Mouse (Mus musculus): Measurements from ENCODE around the gene Zic4.

Zic4 gene

DNA sequence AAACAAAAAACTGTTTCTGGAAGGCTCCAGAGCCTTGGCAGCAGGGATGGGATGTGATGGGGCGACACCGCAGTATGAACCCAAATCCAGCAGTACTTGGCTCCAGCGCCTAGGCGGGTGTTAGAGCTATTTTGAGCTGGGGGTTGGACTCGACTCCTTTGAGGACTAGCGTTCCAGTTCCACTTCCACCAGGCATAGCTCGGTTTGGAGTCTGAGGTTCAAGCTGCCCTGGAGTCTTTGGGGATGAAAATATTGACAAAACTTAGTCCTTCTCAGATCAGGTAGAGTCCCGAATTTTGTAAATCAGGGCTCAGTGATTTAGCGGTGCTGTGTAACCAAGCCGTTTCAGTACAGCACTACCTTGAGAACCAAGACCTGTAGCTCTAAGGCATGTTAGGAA is 39.3 kb downstream of the Zic4 start:
- no peak for DNase-seq (ENCODE audit: low spot score in 2 of 2)

DNA sequence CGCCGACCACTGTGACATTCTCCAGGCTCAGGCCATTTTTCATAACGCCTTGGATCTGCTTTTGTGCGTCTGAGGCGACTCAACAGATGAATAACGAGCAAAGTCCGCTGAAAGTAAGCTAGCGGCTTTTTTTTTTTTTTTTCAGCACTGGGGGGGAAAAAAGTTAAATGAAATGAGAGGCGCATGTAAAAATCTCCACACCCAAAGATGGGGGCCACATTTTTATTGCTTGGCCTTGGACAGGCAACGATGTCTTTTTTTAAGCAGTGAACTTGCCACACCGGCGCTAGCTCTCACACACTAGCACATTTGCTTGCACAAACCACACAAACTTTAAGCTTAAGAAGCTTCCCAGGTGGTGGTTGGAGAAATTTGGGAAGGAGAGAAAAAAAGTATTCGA is 42.0 kb downstream of the Zic4 start:
- DNase-seq (ENCODE audit: low spot score in 2 of 2) = no peak

DNA sequence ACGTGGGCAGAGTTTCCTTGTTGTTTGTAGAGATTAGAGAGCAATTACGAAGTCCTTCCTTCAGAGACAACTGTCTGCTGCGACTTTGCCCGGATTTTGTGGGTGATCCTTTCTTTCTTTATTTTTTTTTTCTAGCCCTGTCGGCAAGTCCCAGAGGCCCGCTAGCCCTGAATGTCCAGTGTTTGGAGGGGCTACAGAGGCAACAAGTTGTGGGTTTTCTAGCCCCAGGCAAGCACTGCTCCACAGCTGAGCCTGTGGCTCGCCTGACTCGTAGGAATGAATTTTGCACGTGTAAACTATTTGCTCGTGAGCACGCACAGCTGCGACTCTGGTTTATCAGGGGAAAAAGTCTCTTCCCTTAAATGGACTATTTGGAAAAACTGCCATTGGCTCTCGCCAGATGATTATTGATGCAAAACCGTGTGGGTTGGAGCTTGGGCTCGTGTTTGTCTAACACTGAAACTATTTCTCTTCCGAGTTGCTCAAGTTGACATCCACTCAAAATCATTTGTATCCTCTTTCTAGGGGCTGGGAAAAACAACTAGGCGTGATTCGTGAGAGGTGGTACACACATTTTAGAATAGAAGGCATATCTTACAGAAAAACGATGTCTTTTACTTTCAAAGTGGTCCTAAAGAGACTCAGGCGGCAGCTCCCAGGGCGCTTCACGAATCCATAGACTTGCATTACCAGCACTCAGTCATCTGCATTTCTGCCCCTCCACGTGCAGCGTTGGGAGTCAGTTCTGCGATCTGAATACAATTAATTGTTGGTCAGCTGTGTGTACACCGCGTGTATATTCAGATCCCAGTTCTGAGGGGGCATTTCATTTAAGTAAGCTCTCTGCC is 42.9 kb downstream of the Zic4 start:
- DNase-seq (ENCODE audit: low spot score in 2 of 2) = no peak

DNA sequence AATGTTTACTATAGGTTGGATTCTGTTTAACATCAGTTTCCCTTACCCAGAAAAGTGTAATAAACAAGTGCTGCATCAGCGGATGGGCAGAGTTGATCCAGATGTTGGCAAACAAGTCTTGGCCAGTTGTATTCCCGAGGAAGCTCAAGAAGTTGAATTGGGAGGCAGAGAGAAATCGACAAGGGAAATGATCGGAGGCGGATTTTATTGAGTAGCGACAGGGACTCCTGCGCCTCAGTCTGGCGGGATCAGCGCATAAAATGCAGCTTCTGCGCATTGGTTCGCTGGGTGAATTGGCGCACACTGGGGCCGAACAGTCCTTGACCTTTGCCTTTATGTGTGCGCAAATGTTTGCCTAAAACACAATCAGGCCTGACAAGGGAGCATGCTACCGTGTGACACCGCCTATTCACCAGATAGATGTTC is 43.6 kb downstream of the Zic4 start:
- DNase-seq (ENCODE audit: low spot score in 2 of 2) = no peak

DNA sequence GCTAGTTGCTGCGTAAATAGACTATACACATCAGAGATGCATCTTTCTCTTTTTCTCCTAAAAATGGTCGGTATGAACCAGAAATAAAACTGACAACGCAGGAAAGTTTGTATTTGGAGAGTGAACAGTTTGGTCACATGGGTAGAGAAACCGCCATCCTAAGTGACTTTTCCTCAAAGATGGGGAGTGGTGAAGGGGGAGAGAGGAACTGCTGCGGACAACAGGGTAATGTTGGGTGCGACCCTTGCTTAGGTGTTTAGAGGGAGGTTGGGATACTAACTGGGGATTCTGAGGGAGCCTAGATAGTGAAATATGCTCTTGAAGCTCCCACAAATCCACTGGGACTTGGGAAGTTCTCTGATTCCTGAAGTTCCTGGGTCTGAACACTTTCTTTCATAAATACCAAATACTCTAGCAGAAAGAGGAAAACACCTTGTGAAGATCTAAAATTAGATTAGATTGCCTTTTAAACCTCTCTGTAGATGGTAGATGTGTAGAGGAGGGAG is 44.1 kb downstream of the Zic4 start:
- DNase-seq (ENCODE audit: low spot score in 2 of 2) = no peak

DNA sequence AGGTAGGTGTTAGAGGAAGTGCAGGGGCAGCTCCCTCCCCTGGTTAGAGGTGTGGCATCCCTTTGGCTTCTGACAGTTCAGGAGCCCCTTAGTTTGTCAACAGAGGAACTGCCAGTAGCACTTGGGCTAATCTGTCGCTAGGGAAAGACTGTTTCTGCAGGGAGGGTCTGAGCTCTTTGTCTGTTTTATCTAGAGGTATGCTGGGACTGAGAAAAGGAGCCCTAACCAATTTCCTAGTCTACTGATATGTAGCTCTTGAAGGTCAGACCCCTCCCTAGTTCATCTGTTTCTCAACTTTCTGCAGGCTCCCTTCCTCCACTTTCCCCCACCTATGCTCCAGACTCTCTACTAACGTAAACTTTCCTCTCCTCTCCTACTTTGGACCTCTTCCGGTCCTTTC is 47.6 kb downstream of the Zic4 start:
- no peak for DNase-seq (ENCODE audit: low spot score in 2 of 2)

DNA sequence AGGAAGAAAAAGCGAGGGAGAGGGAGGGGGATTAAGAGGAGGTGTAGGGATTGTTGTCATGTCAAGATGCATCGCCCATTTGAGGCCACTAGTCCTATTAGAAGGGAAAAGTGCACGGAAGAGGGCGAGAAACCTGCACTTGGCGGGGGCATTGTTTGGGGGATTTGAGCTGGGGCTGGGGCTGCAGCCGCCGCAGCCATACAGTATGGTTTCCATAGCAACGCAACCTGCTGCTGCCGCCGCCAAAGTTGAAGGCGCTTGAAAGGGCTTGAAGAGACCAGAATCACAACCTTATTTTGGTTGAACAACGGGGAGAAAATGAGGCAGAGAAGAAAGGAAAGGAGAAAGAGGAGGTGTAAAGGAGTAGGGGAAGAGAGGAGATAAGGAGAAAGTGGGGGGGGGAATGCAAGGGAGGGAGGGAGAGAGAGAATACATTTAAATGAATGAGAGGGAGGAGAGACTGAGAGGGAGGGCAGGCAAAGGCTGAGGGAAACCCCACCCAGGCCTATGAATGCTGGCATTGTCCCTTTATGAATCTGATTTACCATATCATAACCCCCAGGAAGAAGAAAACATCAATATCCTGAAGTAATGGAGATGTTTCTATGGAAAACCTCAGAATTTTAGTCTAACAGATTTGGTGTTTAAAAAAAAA is 51.9 kb downstream of the Zic4 start:
- no peak for DNase-seq (ENCODE audit: low spot score in 2 of 2)

DNA sequence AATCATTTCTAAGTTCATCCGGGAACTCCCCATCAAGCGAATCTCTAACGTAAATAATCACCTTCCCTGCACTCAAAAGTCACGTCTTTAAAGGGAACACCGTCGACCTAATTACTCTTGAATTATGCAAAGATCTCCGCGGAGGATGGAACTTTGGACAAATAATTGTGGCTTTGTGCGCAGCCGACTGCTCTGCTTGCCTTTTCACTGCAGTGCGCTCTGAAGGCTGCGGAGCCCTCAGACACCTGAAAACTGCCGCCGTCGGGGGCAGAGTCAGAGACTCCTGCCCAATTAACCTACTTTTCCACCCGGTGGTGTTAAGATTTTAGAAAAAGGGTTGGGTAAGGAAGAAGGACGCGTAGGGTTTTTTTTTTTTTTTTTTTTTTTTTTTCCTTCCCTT is 58.2 kb downstream of the Zic4 start:
- DNase-seq (ENCODE audit: low spot score in 2 of 2) = no peak
